Mouse (Mus musculus) c-Kit-positive CD71-positive TER-119-negative erythroid progenitor cells, embryonic 14.5 days (primary cell): ENCODE data around the gene Vezf1.

ENCODE experiments used
- DNase-seq: peaks from one replicate; pipeline ENCODE4 v3.0.0-alpha.2; 2013; ENCODE audit warnings: low read depth

The Vezf1 gene

DNA sequence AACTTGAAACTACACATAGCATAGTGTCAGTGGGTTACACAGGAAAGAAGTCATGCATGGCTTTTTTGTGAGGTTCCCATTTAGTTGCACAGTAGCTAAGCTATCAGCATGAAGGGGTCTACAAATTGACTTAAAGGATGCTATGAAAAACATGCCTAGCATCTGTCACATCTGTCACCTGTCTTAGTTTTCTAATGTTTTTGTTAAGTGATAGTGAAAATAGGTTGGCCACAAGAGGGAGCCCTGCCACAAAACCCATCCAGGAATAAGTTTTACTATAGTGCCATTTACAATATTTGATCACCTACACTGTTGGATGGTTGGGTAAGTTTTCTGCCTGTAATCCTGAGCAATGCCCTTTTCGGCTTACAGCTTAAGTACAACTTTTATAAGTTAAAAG, 13.5 kb upstream of the Vezf1 start:
- peak; percentile 56 for DNase-seq

GRCm38 (mm10) chr11:88055777-88056176, 12.3 kb upstream of the Vezf1 start:
- no peak for DNase-seq

GRCm38 (mm10) chr11:88057788-88058187, 10.3 kb upstream of the Vezf1 start:
- no peak for DNase-seq

DNA sequence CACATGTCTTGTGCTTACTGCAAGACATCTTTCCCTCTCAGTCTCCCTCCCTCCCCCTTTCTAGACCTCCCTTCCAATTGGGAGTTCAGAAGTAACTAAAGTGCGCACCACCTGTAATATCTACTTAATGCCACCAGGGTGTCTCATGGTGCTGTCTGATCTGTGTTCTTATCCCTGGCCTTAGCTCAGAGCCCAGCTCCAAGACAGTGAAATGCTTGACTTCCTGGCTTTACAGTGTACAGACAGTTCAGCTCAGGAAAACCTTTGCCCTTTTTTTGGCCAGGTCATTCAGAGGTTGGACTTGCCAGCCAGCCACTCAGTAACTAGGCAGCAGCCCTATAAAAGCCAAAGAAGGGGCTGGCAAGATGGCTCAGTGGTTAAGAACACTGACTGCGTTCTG, 8.9 kb upstream of the Vezf1 start:
- peak; percentile 55 for DNase-seq

DNA sequence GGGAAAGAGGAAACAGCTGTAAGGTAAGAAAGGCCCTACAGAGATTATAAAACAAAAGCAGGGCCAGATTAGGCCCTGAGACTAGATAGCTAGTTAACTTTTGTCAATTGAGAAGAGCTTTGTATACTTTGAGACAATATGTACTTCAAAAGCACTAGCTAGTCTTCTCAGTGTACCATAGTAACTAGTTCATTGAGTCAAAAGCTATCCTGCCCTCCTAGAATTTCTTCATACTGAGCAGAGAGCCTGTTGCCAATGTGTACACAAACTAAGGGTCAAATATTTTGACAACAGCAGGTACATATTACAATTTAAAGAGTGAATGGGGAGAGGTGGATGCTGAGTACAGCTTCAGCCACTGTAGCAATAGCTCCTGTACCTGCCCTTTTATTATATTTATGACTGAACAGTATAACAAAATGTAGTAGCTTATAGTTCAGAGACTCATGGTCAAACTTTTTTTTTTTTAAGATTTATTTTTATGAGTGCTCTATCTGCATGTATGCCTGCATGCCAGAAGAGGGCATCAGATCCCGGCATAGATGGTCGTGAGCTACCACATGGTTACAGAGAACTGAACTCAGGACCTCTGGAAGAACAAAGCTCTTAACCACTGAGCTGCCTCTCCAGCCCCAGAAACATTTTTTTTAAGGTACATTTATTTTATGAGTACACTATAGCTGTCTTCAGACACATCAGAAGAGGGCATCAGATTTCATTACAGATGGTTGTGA, 6.0 kb upstream of the Vezf1 start:
- no peak for DNase-seq

- no peak for DNase-seq
These were observed 2.3 kb upstream of the Vezf1 start for GRCm38 (mm10) chr11:88065732-88066131.

GRCm38 (mm10) chr11:88067191-88067585, 891 bp upstream of the Vezf1 start:
- DNase-seq: no peak

- peak; percentile 29 for DNase-seq
These were observed 549 bp downstream of the Vezf1 start for GRCm38 (mm10) chr11:88068411-88069245.

GRCm38 (mm10) chr11:88069246-88069570, 1.1 kb downstream of the Vezf1 start:
- no peak for DNase-seq

DNA sequence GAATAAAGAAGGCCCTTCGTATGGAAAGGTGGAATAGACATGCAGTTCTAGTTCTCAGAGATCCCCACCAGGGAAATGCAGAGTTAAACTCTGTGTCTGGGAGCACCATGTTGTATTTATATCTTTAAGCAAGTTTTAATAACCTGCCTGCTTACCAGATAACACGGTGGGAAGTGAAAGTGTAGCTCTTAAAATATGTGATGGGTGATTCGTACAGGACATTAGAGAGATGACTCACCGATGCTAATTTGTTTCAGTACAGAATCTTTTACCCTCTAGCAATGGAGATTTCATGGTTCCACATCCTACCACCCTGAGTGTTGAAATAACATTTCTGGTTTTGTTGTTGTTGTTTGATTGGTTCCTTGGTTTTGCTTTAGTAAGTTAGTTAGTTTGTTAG, 2.3 kb downstream of the Vezf1 start:
- DNase-seq: no peak

- DNase-seq: no peak
These were observed 3.0 kb downstream of the Vezf1 start for GRCm38 (mm10) chr11:88071113-88071512.

- DNase-seq: no peak
These were observed 5.3 kb downstream of the Vezf1 start for GRCm38 (mm10) chr11:88073343-88073875.

DNA sequence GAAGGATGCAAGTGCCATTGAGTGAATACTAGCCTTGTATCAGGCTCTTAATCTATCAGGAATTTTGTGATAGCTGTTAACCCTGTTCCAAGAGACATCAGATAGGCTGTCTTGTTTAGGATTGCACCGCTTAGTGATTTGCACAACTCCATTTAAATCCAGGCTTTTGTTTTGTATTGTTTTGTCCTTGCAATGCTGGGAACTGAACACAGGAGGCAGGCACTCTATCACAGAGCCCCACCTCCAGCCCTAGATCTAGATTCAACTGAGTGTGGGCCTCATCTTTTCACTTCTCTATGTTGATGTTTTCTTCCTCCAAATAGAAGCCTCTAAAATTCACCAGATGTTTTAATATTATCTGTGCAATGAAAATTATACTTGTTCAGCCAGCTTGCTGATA, 7.6 kb downstream of the Vezf1 start:
- no peak for DNase-seq

DNA sequence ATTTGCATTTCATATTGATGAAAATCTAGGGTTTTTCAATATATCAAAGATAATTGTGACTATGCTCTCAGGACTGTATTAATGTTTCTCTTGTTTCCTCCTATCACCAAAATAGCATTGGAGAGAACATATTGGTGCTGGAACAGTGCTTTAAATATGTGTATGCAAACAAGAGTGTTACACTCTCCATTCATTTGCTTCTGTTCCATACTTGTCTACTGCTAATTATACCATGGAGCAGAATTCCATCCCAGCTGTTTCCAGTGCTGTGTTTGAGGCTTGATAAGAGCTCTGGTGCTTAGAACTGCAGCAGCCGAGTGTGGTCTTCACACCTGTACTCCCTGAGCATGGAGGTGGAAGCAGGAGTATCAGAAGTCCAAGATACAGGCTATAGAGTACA, 8.3 kb downstream of the Vezf1 start:
- DNase-seq: no peak

DNA sequence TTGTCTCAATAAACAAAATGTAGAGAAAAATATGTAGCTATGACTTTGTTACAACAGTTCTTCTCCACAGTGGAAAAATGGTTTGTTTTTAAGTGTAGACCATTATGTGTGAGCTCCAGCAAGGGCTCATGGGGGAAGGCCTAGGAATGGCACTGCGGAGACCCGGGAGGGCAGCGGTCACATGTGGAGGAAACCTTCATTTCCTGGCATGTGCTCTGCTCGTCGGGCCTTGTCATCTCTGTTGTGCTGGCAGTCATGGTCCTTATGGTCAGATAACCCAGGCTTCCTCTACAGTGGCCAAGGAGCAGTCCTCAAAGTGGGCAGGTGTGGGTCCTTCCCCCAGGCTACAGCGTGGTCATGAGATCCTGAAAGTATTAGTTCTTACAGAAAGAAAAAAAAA, 15.6 kb downstream of the Vezf1 start:
- DNase-seq: no peak

GRCm38 (mm10) chr11:88086737-88087627, 18.9 kb downstream of the Vezf1 start:
- DNase-seq: peak; percentile 69

- no peak for DNase-seq
These were observed 21.1 kb downstream of the Vezf1 start for GRCm38 (mm10) chr11:88089150-88089549.

DNA sequence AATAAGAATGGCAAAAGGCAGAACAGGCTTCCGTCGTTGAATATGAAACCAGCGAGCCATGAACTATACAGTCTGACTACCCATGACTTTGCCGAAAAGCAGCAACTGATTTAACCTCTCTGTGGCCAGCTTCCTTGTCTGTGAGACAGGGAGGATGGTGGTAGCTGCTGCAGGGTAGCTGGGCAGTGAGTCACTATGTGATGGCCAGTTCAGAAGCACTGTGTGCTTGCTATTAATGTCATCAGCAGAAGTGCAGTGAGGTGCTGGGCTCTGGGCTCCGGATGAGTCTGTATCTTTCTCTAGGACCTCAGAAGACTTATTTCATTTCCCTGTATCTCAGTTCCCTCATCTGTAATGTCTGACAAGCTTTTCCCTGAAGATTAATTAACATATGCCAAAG, 22.2 kb downstream of the Vezf1 start:
- no peak for DNase-seq

DNA sequence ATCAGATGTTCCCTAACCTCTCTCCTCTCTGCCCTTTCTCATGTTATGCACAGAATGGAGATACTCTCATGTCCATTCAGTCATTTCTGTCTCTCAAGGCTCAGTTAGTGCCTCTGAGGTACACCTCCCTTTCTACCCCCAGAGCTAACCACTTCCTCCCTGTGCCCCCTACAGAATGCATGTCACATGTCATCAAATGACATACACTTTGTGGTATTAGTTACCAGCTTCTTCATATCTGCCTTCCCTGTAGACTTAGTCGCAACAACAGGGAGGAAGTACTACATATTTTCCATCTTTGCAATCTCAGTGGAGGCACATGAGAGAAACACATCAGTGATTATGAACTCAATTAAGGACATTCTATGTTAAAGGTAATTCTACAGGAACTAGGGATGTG, 23.9 kb downstream of the Vezf1 start:
- no peak for DNase-seq

GRCm38 (mm10) chr11:88097173-88097572, 29.1 kb downstream of the Vezf1 start:
- no peak for DNase-seq

DNA sequence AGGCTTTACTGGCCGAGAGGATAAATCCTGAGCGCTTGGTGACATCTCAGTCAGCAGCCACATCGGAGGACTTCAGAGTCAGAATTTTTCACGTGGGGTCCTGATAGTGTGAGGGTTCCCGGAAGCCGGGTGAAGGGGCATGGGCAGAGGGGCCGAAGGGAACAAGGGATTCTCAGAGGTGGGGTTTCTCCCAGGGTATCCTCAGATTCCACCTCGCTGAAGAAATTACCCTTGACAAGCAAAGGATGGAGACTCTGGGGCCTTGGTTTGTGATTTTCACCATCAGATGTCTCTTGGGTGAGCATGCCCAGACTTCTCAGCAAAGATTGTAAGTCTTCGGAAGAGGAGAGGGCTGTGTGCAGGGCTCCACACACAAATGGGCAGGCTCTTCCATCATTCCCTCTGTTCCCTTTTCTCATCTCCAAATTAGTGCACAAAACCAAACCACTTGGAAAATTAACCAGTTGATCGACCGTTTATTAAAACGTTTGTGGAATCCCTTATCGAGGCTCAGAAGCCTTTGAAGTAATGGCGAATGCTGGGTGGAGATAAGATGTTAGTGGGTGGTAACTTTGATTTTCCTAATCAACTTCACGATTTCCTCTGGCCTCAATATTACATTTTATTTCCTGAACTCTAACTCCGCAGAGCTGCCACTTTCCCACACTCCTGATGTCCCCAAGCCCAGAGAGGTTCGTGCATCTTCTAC, 30.1 kb downstream of the Vezf1 start, which contains the start of gene Cuedc1:
Gene Cuedc1 (plus strand): TSS at position 38 of the 709 bp plus-strand sequence.
- peak; percentile 20 for DNase-seq
